Mouse (Mus musculus) heart, embryonic 15.5 days (tissue): ENCODE measurements around the gene Bmp7. TPM values are rescaled to one million over a fixed set of nuclear protein-coding genes. Genes with fewer than 3 reads are reported as not detected.

ENCODE experiments used
- ATAC-seq: fragments of 200-750 bp; cut with Nextera tagmentation; replicated peaks from 2 replicates; pipeline ENCODE4 v1.8.0; 2017; ENCODE audit warnings: low read depth, moderate TSS enrichment; ENCODE audit not compliant: insufficient number of reproducible peaks, insufficient read depth, low FRiP score
- H3K27ac ChIP-seq: fragments of 300-500 bp; sonication (generic); 2 replicates; pipeline ENCODE4 v1.5.1; 2015; ENCODE audit warnings: mild to moderate bottlenecking, inconsistent platforms
- H3K27me3 ChIP-seq: fragments of 300-500 bp; sonication (generic); 2 replicates; pipeline ENCODE4 v1.6.1; 2015; ENCODE audit warnings: inconsistent platforms
- H3K36me3 ChIP-seq: fragments of 300-500 bp; sonication (generic); 2 replicates; pipeline ENCODE4 v1.6.1; 2015; ENCODE audit warnings: mild to moderate bottlenecking, inconsistent platforms
- H3K4me1 ChIP-seq: fragments of 300-500 bp; sonication (generic); replicated peaks from 2 replicates; pipeline ENCODE4 v1.6.1; 2015; ENCODE audit warnings: inconsistent platforms
- H3K4me2 ChIP-seq: fragments of 300-500 bp; sonication (generic); 2 replicates; pipeline ENCODE4 v1.6.1; 2015; ENCODE audit warnings: inconsistent platforms, mild to moderate bottlenecking, moderate library complexity
- H3K4me3 ChIP-seq: fragments of 300-500 bp; sonication (generic); 2 replicates; pipeline ENCODE4 v1.5.1; 2015; ENCODE audit warnings: mild to moderate bottlenecking, inconsistent platforms
- H3K9ac ChIP-seq: fragments of 300-500 bp; sonication (generic); 2 replicates; pipeline ENCODE4 v1.6.1; 2015; ENCODE audit warnings: mild to moderate bottlenecking, inconsistent platforms
- H3K9me3 ChIP-seq: fragments of 300-500 bp; sonication (generic); replicated peaks from 2 replicates; pipeline ENCODE4 v1.6.1; 2016; ENCODE audit warnings: inconsistent platforms
- WGBS: fragments of 180-500 bp; shearing (Covaris S2); methylation state at CpG from one replicate; pipeline ENCODE4 v1.1.7; 2015; ENCODE audit warnings: mixed read lengths; 5-methylcytosine and 5-hydroxymethylcytosine counted together
- polyA plus RNA-seq: library from polyadenylated mRNA; unstranded; fragments of >200 nt; fragmentation: Nextera tagmentation; extraction: Ambion mirVana; gene quantifications from 2 replicates; pipeline ENCODE4 v1.2.1, GENCODE M21; 2015

Bmp7 gene
- 31.3 and 35.1 TPM in 2 replicates for polyA plus RNA-seq

GRCm38 (mm10) chr2:172940003-172940798, at the start of gene Bmp7:
TSS of gene Bmp7 (minus strand) at chr2:172940321.
- peak; percentile 68 for ATAC-seq
- Histone ChIP-seq H3K36me3 (no peaks in the 10 kb centered on the region), H3K27me3 (peaks cover 57% of the 10 kb centered on the region), H3K4me2 (peak within 1 kb of the TSS; percentile 86), H3K4me3 (peak within 1 kb of the TSS; percentile 76), H3K27ac (peak within 1 kb of the TSS; percentile 94), H3K4me1 (peaks cover 43% of the 10 kb centered on the region), H3K9me3 (no peaks in the 10 kb centered on the region), H3K9ac (peak within 1 kb of the TSS; percentile 76)
- WGBS = under 1% methylated on average over 82 of the region's 82 CpGs

DNA sequence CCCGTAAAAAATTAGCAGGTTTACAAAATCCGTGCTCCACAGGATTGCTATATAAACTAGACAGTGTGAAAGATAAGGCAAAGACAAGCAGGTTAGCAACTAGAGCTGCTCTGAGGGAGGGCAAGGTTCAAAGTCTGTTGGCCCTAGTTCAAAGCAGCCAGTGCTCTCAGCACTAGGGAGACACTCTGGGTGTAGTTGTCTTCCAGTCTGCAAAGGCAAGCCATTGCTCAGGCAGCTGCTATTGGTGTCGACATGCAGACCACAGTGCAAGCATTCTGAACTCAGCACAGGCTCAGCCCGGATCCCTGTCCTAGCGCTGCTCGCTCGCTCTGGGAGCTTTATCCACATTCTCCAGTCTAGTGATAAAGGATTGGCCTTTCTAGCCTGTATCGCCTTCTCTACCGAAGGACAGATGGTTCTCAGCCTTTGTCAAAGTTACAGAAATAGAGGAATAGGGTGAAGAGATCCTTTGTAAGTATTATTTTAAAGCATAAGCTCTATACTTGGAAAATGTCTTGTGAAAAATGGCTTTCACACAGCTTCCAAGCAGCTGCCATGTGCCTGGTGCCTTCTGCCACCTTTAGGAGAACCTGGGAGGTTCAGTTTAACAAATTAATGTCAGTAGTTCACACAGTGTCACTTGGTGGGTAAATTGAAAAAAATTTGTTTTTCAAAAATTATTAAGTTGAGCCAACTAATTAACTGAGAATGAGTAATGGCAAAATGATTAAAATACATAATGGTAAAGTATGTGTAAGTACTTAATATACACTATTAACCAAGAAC, 42.8 kb upstream of the Bmp7 start:
- no peak overlapping the region for H3K9ac ChIP-seq
- WGBS = 32% methylated on average over 9 of the region's 9 CpGs
- ATAC-seq = no peak
- H3K36me3 ChIP-seq = no peaks in the 10 kb centered on the region
- H3K4me3 ChIP-seq = no peak overlapping the region
- no peak overlapping the region for H3K4me2 ChIP-seq
- no peaks in the 10 kb centered on the region for H3K27me3 ChIP-seq
- no peaks in the 10 kb centered on the region for H3K9me3 ChIP-seq
- H3K27ac ChIP-seq = peak overlapping the region; percentile 24; the same call in 1 of the 2 replicates
- peaks cover 8% of the 10 kb centered on the region for H3K4me1 ChIP-seq

- H3K27ac ChIP-seq = no peak overlapping the region
- H3K4me3 ChIP-seq = no peak overlapping the region
- ATAC-seq = no peak
- no peak overlapping the region for H3K9ac ChIP-seq
- H3K36me3 ChIP-seq = no peaks in the 10 kb centered on the region
- peaks cover 23% of the 10 kb centered on the region for H3K4me1 ChIP-seq
- 89% methylated on average over 43 of the region's 43 CpGs for WGBS
- no peak overlapping the region for H3K4me2 ChIP-seq
- H3K27me3 ChIP-seq = no peaks in the 10 kb centered on the region
- no peaks in the 10 kb centered on the region for H3K9me3 ChIP-seq
Measured at GRCm38 (mm10) chr2:172979666-172980345, 39.7 kb upstream of the Bmp7 start.

GRCm38 (mm10) chr2:172978131-172978633, 38.1 kb upstream of the Bmp7 start:
- Histone ChIP-seq H3K4me1 (peaks cover 26% of the 10 kb centered on the region), H3K4me2 (peak overlapping the region; percentile 41; the same call in 1 of the 2 replicates), H3K9ac (no peak overlapping the region), H3K4me3 (no peak overlapping the region), H3K27me3 (no peaks in the 10 kb centered on the region), H3K27ac (peak overlapping the region; percentile 12; the same call in 1 of the 2 replicates), H3K9me3 (no peaks in the 10 kb centered on the region), H3K36me3 (no peaks in the 10 kb centered on the region)
- no peak for ATAC-seq
- 49% methylated on average over 4 of the region's 4 CpGs for WGBS

DNA sequence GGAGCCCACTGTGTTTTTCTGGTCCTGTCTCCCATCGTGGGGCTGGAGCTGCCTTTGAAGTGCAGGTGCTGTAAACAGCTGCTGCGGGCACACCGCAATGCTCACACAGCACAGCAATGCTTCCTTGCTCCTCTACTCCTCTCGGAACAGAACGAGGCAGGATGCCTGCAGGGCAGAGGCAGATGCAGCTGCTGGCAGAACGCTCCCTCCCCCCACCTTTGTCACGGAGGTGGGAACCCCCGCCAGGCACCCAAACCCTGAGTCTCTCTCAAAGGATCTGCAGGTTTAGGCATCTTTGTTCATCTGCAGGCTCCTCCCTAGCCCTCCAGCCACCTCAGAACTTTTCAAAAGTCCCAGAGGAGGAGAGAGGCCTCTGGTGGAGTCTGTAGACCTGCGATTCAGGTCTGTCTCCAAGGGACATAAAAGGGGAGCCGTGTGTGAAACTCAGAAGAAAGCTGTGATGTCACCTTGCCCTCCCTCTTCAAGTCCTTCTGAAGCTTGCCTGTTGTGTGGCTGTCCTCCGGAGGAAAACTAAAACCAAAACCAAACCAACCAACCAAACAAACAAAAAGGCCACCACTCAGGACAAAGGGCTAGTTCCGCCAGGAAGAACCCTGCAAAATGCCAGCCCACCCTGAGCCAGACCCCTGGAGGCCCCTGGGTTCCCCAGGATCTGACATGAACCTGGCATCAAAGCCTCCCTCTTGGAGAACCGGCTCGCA, 37.4 kb upstream of the Bmp7 start, which contains the start of gene Spo11:
Gene Spo11, plus strand, starts transcription at position 292 of the 722 bp plus-strand sequence.
- Histone ChIP-seq H3K4me1 (peaks cover 20% of the 10 kb centered on the region), H3K4me2 (peak within 1 kb of the TSS; percentile 41), H3K9me3 (no peaks in the 10 kb centered on the region), H3K27ac (peak within 1 kb of the TSS; percentile 12; the same call in 1 of the 2 replicates), H3K36me3 (no peaks in the 10 kb centered on the region), H3K27me3 (no peaks in the 10 kb centered on the region), H3K4me3 (peak within 1 kb of the TSS; percentile 3; the same call in 1 of the 2 replicates), H3K9ac (no peak within 1 kb of the TSS)
- ATAC-seq = no peak; the same call in 1 of the 2 replicates
- WGBS = 23% methylated on average over 14 of the region's 14 CpGs

GRCm38 (mm10) chr2:172976661-172977238, 36.6 kb upstream of the Bmp7 start:
- Histone ChIP-seq H3K36me3 (no peaks in the 10 kb centered on the region), H3K9me3 (no peaks in the 10 kb centered on the region), H3K4me1 (peaks cover 20% of the 10 kb centered on the region), H3K4me2 (peak overlapping the region; percentile 41; the same call in 1 of the 2 replicates), H3K27me3 (no peaks in the 10 kb centered on the region), H3K27ac (no peak overlapping the region), H3K4me3 (no peak overlapping the region; the same call in 1 of the 2 replicates), H3K9ac (no peak overlapping the region)
- WGBS = 36% methylated on average over 7 of the region's 7 CpGs
- no peak for ATAC-seq

DNA sequence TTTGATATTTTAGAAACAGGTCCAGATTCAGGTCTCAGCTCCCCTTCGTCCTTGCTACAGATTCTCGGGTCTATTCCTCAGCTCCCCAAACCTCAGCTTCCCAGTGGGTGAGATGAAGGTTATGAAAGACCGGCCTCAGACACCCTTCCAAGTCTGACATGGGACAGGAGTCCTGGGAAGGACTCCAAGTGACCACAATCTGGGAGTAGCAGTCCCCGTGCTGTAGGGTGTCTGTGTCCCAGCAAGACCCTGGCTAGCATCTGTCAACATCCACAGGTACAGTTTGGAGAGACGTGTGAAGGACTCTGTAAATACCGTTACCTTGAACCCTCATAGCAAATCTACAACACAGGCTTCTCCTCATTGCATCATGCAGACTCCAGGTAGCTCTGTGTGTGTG, 35.0 kb upstream of the Bmp7 start:
- H3K27me3 ChIP-seq = no peaks in the 10 kb centered on the region
- ATAC-seq = no peak
- WGBS = 61% methylated on average over 6 of the region's 6 CpGs
- no peak overlapping the region for H3K4me2 ChIP-seq
- H3K9me3 ChIP-seq = no peaks in the 10 kb centered on the region
- no peaks in the 10 kb centered on the region for H3K36me3 ChIP-seq
- no peak overlapping the region for H3K27ac ChIP-seq
- no peak overlapping the region for H3K9ac ChIP-seq
- peaks cover 20% of the 10 kb centered on the region for H3K4me1 ChIP-seq
- no peak overlapping the region for H3K4me3 ChIP-seq

GRCm38 (mm10) chr2:172974701-172975100, 34.6 kb upstream of the Bmp7 start:
- no peak overlapping the region for H3K4me2 ChIP-seq
- H3K4me1 ChIP-seq = peaks cover 20% of the 10 kb centered on the region
- no peaks in the 10 kb centered on the region for H3K36me3 ChIP-seq
- no peak overlapping the region for H3K4me3 ChIP-seq
- no peaks in the 10 kb centered on the region for H3K9me3 ChIP-seq
- 62% methylated on average over 7 of the region's 7 CpGs for WGBS
- no peak for ATAC-seq
- H3K27ac ChIP-seq = no peak overlapping the region
- H3K9ac ChIP-seq = no peak overlapping the region
- no peaks in the 10 kb centered on the region for H3K27me3 ChIP-seq

- no peaks in the 10 kb centered on the region for H3K36me3 ChIP-seq
- H3K4me1 ChIP-seq = peaks cover 20% of the 10 kb centered on the region
- no peaks in the 10 kb centered on the region for H3K9me3 ChIP-seq
- no peak overlapping the region for H3K4me3 ChIP-seq
- no peaks in the 10 kb centered on the region for H3K27me3 ChIP-seq
- ATAC-seq = no peak
- 29% methylated on average over 7 of the region's 7 CpGs for WGBS
- no peak overlapping the region for H3K4me2 ChIP-seq
- no peak overlapping the region for H3K9ac ChIP-seq
- H3K27ac ChIP-seq = no peak overlapping the region
Measured at GRCm38 (mm10) chr2:172973806-172974565, 33.9 kb upstream of the Bmp7 start.

DNA sequence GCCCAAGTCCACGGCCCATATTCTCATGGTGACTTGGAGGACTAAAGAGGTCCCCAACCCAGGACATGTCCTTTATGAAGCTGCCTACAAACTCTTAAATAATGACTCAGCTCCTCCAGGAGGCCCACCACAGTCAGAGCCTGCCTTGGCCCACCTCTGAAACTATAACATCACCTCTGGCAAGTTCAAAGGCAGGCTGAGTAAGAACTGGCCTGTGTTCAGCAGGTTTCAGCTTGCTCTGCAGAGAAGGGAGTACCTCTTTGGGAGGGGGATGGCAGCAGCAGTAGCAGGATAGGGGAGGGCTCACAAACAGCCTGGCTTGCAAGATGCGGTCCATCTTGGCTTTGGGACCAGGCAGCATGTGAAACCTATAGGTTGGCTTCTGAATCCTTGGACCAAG, 31.7 kb upstream of the Bmp7 start:
- no peaks in the 10 kb centered on the region for H3K36me3 ChIP-seq
- H3K4me1 ChIP-seq = peaks cover 8% of the 10 kb centered on the region; the same call in 1 of the 2 replicates
- H3K27me3 ChIP-seq = no peaks in the 10 kb centered on the region
- no peak for ATAC-seq
- no peak overlapping the region for H3K9ac ChIP-seq
- WGBS = 83% methylated on average over 2 of the region's 2 CpGs
- H3K4me2 ChIP-seq = no peak overlapping the region
- H3K9me3 ChIP-seq = no peaks in the 10 kb centered on the region
- no peak overlapping the region for H3K4me3 ChIP-seq
- no peak overlapping the region for H3K27ac ChIP-seq
